Mouse (Mus musculus): Measurements from ENCODE around the gene Evl. TPM values are rescaled to one million over a fixed set of nuclear protein-coding genes. Genes with fewer than 3 reads are reported as not detected.

Evl gene
- polyA plus RNA-seq, 1 experiment: 213 TPM

DNA sequence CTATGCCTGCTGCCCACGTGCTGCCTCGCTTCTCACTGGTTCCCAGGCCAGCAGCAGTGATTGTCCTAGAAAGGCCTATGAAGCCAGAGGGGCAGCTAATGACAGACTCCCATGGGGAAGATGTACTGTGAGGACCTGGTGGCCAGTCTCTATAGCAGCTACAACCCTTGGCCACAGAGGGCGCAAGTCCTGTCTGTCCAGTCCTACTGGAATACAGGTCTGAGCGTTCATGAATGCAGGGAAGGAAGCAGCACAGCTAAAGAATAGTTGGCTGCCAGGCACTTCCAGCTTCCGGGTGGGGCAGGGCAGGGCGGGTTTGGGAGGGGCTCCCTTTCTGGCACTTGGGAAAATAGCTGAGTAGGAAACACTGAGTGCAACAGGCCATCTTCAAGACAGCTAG lies 132.4 kb downstream of the Evl start:
- TF ChIP-seq POLR2A (IDR thresholded peaks at IDR 0.05; ENCODE audit: low read depth, low read length) (no peak), CTCF (IDR thresholded peaks at IDR 0.05; ENCODE audit: extremely low read depth, insufficient read depth, insufficient read length, insufficient replicate concordance) (no peak)
- WGBS: 86% methylated on average over 6 of the region's 6 CpGs
- DNase-seq (ENCODE audit: low read depth in 1 of 2, low spot score in 2 of 2): no peak
- Histone ChIP-seq H3K4me3 (ENCODE audit: extremely low read depth, insufficient read depth, insufficient read length) (no peak overlapping the region), H3K36me3 (ENCODE audit: control insufficient read depth, insufficient read depth, low read length) (peaks cover 45% of the 10 kb centered on the region), H3K27me3 (ENCODE audit: control insufficient read depth, insufficient read depth, low read length) (no peaks in the 10 kb centered on the region), H3K27ac (ENCODE audit: insufficient read depth, low read length) (no peak overlapping the region), H3K4me1 (ENCODE audit: control insufficient read depth, insufficient read depth, insufficient read length) (no peaks in the 10 kb centered on the region)

DNA sequence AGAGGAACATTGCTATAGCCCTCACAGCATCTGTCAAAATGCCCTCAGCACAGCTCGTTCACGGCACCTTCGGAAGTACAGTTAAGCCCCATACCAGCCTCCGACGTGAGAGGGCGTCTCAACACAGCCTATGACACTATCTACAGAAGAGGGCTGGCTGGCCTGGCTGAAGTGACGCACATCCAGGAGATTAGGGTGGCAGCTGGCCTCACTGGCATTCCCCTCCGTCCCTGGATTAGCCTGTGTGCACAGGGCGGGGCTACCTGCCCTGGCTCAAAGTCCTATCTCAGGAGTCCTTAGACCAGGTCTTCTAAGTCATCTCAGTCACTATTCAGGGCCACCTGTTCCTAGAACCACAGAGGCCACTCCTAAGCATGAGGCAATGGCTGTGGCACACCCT lies 134.6 kb downstream of the Evl start:
- peaks cover 27% of the 10 kb centered on the region for H3K36me3 ChIP-seq (ENCODE audit: control insufficient read depth, insufficient read depth, low read length)
- no peaks in the 10 kb centered on the region for H3K27me3 ChIP-seq (ENCODE audit: control insufficient read depth, insufficient read depth, low read length)
- no peak for DNase-seq (ENCODE audit: low read depth in 1 of 2, low spot score in 2 of 2)
- H3K4me3 ChIP-seq (ENCODE audit: extremely low read depth, insufficient read depth, insufficient read length): no peak overlapping the region
- 91% methylated on average over 9 of the region's 9 CpGs for WGBS
- H3K27ac ChIP-seq (ENCODE audit: insufficient read depth, low read length): no peak overlapping the region
- TF ChIP-seq CTCF (IDR thresholded peaks at IDR 0.05; ENCODE audit: extremely low read depth, insufficient read depth, insufficient read length, insufficient replicate concordance): no peak
- TF ChIP-seq POLR2A (IDR thresholded peaks at IDR 0.05; ENCODE audit: low read depth, low read length): no peak
- no peaks in the 10 kb centered on the region for H3K4me1 ChIP-seq (ENCODE audit: control insufficient read depth, insufficient read depth, insufficient read length)

DNA sequence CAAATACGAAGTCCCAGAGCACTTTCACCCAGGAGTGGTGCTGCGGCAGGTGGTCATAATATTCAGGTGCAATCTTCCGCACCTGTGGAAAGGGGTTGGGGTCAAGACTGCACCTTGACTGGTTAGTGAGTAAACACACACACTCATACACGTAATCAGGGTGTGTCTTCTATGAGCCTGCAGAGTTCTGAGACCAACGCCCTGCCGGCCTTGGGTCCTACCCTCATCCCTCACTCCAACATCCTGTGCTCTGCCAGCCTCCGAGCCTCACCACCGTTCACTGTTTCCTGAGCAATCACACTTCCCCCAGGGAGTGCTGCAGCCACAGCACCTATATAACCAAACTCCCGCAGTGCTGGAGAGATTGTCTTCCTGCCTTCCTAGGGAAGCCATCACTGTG lies 136.0 kb downstream of the Evl start:
- TF ChIP-seq POLR2A (IDR thresholded peaks at IDR 0.05; ENCODE audit: low read depth, low read length): no peak
- TF ChIP-seq CTCF (IDR thresholded peaks at IDR 0.05; ENCODE audit: extremely low read depth, insufficient read depth, insufficient read length, insufficient replicate concordance): no peak
- Histone ChIP-seq H3K27ac (ENCODE audit: insufficient read depth, low read length) (no peak overlapping the region), H3K4me1 (ENCODE audit: control insufficient read depth, insufficient read depth, insufficient read length) (no peaks in the 10 kb centered on the region), H3K27me3 (ENCODE audit: control insufficient read depth, insufficient read depth, low read length) (no peaks in the 10 kb centered on the region), H3K36me3 (ENCODE audit: control insufficient read depth, insufficient read depth, low read length) (peaks cover 18% of the 10 kb centered on the region), H3K4me3 (ENCODE audit: extremely low read depth, insufficient read depth, insufficient read length) (no peak overlapping the region)
- 65% methylated on average over 9 of the region's 9 CpGs for WGBS
- DNase-seq (ENCODE audit: low read depth in 1 of 2, low spot score in 2 of 2): no peak

GRCm38 (mm10) chr12:108693592-108693991 lies 139.1 kb downstream of the Evl start:
- Histone ChIP-seq H3K36me3 (ENCODE audit: control insufficient read depth, insufficient read depth, low read length) (no peaks in the 10 kb centered on the region), H3K4me3 (ENCODE audit: extremely low read depth, insufficient read depth, insufficient read length) (no peak overlapping the region), H3K27ac (ENCODE audit: insufficient read depth, low read length) (no peak overlapping the region), H3K27me3 (ENCODE audit: control insufficient read depth, insufficient read depth, low read length) (no peaks in the 10 kb centered on the region), H3K4me1 (ENCODE audit: control insufficient read depth, insufficient read depth, insufficient read length) (no peaks in the 10 kb centered on the region)
- DNase-seq (ENCODE audit: low read depth in 1 of 2, low spot score in 2 of 2): no peak
- 87% methylated on average over 2 of the region's 2 CpGs for whole genome bisulfite sequencing
- TF ChIP-seq POLR2A (IDR thresholded peaks at IDR 0.05; ENCODE audit: low read depth, low read length) (no peak), CTCF (IDR thresholded peaks at IDR 0.05; ENCODE audit: extremely low read depth, insufficient read depth, insufficient read length, insufficient replicate concordance) (no peak)

DNA sequence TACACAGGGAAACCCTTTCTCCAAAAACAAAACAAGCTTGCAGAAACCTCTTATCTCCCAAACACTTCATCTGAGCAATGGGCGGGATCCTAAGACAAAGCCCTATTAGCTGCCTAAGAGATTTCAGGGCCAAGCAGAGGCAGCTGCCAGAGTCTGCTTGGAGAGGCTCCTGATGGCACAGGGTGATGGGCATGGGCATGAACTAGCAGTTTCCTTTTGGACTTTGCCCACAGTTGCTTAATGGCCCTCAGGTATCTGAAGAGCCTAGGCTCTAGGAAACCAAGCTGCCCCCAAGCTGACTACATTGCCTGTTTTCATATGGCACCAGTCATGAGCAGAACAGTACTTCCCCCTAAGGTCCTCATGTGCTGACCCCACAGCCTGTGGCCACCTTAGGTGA lies 139.7 kb downstream of the Evl start:
- WGBS: 84% methylated on average over 1 of the region's 1 CpGs
- no peak overlapping the region for H3K4me3 ChIP-seq (ENCODE audit: extremely low read depth, insufficient read depth, insufficient read length)
- H3K36me3 ChIP-seq (ENCODE audit: control insufficient read depth, insufficient read depth, low read length): no peaks in the 10 kb centered on the region
- no peak for DNase-seq (ENCODE audit: low read depth in 1 of 2, low spot score in 2 of 2)
- TF ChIP-seq POLR2A (IDR thresholded peaks at IDR 0.05; ENCODE audit: low read depth, low read length) (no peak), CTCF (IDR thresholded peaks at IDR 0.05; ENCODE audit: extremely low read depth, insufficient read depth, insufficient read length, insufficient replicate concordance) (no peak)
- no peaks in the 10 kb centered on the region for H3K27me3 ChIP-seq (ENCODE audit: control insufficient read depth, insufficient read depth, low read length)
- no peak overlapping the region for H3K27ac ChIP-seq (ENCODE audit: insufficient read depth, low read length)
- no peaks in the 10 kb centered on the region for H3K4me1 ChIP-seq (ENCODE audit: control insufficient read depth, insufficient read depth, insufficient read length)

DNA sequence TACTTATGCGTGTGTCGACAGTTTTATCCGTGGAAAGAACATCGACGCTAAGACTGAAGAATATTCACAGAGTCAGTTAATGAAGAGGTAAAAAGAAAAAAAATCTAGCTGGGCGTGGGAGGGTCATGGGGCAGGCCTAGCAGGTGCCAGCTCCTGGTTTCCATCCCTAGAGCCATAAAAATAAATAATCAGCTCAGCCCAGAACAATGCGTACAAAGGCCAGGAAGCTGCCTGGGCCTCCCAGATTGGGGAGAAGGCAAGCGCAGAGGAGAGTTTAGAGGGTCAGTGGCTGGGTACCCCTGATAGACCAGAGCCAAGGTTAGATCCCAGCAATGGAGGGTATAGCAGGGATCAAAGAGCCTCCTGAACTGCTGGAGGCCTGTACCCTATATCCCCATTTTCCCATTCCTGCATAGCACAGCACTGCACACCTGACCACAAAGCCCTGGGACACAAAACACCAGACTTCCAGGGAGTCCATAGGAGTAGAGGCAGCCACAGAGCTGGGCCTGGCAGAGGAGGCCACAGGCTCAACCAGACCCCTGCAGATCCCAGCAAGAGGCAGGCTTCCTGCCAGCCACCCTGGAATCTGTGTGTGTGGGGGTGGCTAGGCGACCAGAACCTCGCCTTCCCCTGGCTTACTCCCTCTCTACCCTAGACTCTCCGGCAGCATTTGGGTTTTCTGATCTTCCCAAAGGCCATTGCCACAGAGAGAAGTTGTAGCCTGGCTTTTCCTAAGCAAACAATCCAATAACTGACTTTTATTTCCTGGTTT lies 144.4 kb downstream of the Evl start:
- WGBS: 89% methylated on average over 11 of the region's 11 CpGs
- Histone ChIP-seq H3K27me3 (ENCODE audit: control insufficient read depth, insufficient read depth, low read length) (0 out of 2 replicates have a peak, but pooled peaks cover 6% of the 10 kb centered on the region), H3K4me3 (ENCODE audit: extremely low read depth, insufficient read depth, insufficient read length) (no peak overlapping the region), H3K4me1 (ENCODE audit: control insufficient read depth, insufficient read depth, insufficient read length) (no peaks in the 10 kb centered on the region), H3K27ac (ENCODE audit: insufficient read depth, low read length) (no peak overlapping the region), H3K36me3 (ENCODE audit: control insufficient read depth, insufficient read depth, low read length) (no peaks in the 10 kb centered on the region)
- no peak for TF ChIP-seq CTCF (IDR thresholded peaks at IDR 0.05; ENCODE audit: extremely low read depth, insufficient read depth, insufficient read length, insufficient replicate concordance)
- TF ChIP-seq POLR2A (IDR thresholded peaks at IDR 0.05; ENCODE audit: low read depth, low read length): no peak
- no peak for DNase-seq (ENCODE audit: low read depth in 1 of 2, low spot score in 2 of 2)

DNA sequence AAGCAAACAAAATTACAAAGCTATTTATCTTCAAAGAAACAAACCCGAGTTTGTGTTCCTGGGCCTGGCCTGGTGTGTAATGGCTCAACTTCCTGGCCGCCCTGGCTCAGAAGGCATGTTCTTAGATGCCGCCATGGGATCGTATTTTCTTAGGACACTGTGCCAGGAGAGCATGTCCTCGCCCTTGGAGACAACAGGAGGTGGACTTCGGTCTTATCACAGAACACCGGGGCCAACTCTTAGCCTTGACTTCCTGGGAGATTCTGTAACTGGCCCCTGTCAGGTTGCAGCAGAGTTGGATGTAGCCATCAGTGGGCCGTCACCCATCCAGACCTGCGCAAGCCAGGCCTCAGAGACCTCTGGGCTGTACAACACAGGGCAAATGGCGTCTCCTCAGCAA lies 145.1 kb downstream of the Evl start:
- no peaks in the 10 kb centered on the region for H3K36me3 ChIP-seq (ENCODE audit: control insufficient read depth, insufficient read depth, low read length)
- 0 out of 2 replicates have a peak, but pooled peaks cover 6% of the 10 kb centered on the region for H3K27me3 ChIP-seq (ENCODE audit: control insufficient read depth, insufficient read depth, low read length)
- DNase-seq (ENCODE audit: low read depth in 1 of 2, low spot score in 2 of 2): no peak
- H3K27ac ChIP-seq (ENCODE audit: insufficient read depth, low read length): no peak overlapping the region
- no peaks in the 10 kb centered on the region for H3K4me1 ChIP-seq (ENCODE audit: control insufficient read depth, insufficient read depth, insufficient read length)
- no peak for TF ChIP-seq POLR2A (IDR thresholded peaks at IDR 0.05; ENCODE audit: low read depth, low read length)
- TF ChIP-seq CTCF (IDR thresholded peaks at IDR 0.05; ENCODE audit: extremely low read depth, insufficient read depth, insufficient read length, insufficient replicate concordance): no peak
- H3K4me3 ChIP-seq (ENCODE audit: extremely low read depth, insufficient read depth, insufficient read length): no peak overlapping the region
- WGBS: 86% methylated on average over 10 of the region's 10 CpGs

All from spleen, adult 2 months (tissue).